Mouse (Mus musculus) CD4-positive, CD25-positive, alpha-beta regulatory T cell, adult 4 months (primary cell): ENCODE measurements around the gene Mknk1. TPM values are rescaled to one million over a fixed set of nuclear protein-coding genes. Genes with fewer than 3 reads are reported as not detected.
A peak's percentile ranks its signal among the peaks of the same experiment; 100 is the strongest.

Experiments
- ATAC-seq: one replicate; pipeline ENCODE4 v1.8.0; 2017
- polyA plus RNA-seq, 2 experiments: library from polyadenylated mRNA; unstranded; fragments of 100-300 nt; shearing (Covaris generic); gene quantifications; one replicate each; pipeline ENCODE4 v1.2.1; 2017

The Mknk1 gene
- polyA plus RNA-seq, result 10 to 100 TPM; 43.4 to 47.5 TPM

GRCm38 (mm10) chr4:115838696-115839641, at the start of gene Mknk1:
Mknk1 (plus strand) TSS chr4:115839198.
- ATAC-seq, result peak; percentile 99

DNA sequence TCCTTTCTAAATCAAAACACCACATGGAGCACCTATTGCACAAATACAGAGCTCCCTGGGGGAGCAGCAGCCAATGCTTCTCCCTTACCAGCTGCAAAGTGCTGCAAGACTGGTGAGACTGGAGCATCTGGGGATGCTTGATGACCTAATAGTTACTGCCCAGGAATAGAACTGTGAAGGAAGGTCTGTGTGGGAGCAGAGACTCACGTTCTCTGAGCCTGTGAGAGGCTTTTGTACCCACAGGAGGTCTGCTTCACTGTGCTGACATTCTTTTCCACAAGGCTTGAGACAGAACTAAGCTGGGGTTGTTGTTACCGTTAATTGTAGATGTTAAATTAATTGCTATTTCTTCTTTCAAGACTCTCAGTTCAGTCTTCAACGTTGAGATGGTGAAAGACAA, 48.1 kb upstream of the Mknk1 start:
- ATAC-seq, result no peak

GRCm38 (mm10) chr4:115795360-115795759, 43.6 kb upstream of the Mknk1 start:
- no peak for ATAC-seq

DNA sequence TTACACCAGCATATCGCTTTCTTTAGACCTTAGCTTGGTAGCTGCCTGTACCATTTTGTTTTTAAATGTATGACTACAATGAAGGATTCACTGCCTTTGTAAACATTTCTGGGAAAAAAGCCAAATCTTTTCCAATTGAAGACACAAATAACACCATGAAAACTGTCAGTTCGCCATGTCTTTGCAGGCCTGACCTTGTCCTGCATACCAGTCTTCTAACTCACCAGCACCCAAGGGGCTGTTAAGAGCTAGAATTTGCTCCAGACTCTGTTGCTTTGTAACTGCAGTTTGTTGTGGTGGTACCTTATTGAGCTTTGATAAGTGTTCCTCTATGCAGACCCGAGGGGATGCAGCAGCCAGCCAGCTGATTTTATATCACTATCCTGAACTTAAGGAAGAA, 39.0 kb upstream of the Mknk1 start:
- no peak for ATAC-seq

- ATAC-seq, result no peak
Measured at GRCm38 (mm10) chr4:115812326-115812725, 26.7 kb upstream of the Mknk1 start.

DNA sequence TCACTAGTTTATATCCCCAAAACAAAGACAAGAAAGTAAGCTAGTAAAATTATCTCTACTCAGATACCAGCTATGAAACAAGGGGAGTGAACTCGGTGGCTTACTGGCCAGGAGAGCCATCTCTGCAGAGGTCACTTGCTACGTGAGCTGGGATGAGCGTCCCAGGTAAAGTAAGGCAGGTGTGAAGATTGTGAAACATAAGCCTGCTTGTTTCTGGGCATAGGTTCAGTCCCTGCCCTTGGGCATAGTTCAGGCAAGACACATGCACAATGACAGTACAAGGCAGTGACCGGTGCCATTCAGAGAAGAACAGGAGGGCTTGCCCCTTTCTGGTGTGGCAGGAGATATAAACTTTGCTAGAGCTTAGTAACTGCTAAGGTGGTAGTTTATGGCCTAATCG, 23.4 kb upstream of the Mknk1 start:
- ATAC-seq, result no peak

- no peak for ATAC-seq
Measured at GRCm38 (mm10) chr4:115820199-115820598, 18.8 kb upstream of the Mknk1 start.

DNA sequence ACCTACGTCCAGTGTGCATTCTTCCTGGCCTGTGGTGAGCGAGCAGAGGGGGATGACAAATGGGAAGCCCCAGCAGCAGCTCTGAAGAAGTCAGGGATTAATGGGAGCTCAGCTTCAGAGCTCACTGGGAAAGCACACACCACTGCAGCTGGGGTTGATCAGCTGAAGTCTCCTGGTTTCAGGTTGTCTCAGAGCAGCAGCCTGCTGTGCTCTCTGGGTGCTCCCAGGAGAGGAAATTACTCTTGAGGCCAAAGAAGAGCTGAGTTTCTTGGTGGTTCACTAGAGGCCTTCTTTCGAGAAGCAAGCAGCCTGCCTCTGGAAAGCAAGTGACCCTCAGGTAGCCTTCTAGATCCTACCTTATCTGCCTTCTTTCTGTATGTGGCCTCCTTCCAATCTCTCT, 18.1 kb upstream of the Mknk1 start:
- no peak for ATAC-seq

DNA sequence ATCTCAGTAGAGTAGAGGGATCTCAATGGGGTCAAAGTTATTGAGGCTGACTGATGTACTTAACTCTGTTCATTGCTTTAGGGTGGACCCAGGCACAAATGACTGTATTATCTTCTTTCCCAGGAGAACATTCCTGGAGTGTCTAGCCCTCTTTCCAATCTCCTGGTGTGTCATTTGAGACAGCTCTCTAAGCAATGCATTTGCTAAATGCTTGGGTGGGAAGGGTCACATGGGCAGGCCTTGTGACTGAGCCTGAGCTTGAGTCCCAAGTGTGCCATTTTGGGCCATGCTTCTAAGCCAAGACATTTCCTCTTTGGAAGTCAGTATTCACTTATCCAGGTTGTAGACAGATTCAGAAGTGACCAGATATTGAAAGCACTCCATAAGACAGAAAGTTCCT, 17.6 kb upstream of the Mknk1 start:
- ATAC-seq, result no peak

GRCm38 (mm10) chr4:115821928-115822327, 17.1 kb upstream of the Mknk1 start:
- ATAC-seq, result no peak

DNA sequence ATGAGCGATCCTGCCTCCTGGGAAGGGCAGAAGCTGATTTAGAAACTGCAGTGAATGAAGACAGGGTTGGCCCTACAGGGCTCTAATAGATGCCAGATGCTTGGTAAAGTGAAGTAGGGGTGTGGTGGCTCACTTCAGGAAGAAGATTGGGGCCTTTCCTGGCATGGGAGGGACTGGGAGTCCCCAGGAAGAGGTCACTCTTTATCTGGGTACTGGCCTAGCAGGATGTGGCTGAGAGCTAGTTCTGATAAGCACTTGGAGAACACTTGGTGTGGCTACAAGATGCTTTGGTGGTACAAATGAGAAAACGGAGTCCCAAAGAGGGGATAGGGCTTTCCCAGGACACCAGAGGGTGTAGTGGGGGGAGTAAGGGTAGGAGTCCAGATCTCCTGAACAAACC, 14.8 kb upstream of the Mknk1 start:
- no peak for ATAC-seq

- no peak for ATAC-seq
Measured at GRCm38 (mm10) chr4:115825271-115825670, 13.7 kb upstream of the Mknk1 start.

DNA sequence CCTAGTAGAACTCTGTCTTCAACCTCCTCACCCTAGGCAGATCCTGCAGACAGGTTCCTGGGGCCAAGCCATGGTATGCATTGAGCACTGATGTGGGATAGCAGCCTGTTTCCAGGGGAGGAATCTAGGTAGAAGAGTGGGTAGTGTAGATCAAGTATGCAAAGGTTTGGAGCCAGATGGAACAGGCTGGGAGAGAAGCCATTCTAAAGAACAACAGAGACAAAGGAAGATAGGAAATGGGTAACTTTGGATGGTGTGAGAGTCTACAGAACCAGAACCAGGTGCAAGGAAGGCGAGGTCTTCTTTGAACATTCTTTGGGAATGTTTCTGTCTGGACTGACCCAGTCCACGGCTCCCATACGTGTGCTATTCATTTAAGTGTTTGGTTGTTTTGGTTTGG, 11.9 kb upstream of the Mknk1 start:
- ATAC-seq, result no peak

DNA sequence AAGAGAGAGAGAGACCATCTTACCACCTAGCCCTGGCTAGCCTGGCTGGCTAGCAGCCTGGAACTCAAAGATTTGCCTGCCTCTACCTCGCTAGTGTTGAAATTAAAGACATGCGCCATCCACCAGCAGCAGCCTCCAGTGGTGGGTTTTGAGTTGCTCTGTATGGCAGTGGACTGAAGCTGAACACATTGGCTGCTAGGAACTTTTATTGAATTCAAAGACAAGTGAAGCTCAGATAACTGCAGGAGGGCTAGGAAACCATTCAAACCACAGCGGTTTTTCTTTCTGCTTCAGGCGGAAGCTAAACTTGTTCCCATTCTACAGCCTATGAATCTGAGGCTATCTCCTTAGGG, 11.5 kb upstream of the Mknk1 start:
- ATAC-seq, result peak; percentile 50

DNA sequence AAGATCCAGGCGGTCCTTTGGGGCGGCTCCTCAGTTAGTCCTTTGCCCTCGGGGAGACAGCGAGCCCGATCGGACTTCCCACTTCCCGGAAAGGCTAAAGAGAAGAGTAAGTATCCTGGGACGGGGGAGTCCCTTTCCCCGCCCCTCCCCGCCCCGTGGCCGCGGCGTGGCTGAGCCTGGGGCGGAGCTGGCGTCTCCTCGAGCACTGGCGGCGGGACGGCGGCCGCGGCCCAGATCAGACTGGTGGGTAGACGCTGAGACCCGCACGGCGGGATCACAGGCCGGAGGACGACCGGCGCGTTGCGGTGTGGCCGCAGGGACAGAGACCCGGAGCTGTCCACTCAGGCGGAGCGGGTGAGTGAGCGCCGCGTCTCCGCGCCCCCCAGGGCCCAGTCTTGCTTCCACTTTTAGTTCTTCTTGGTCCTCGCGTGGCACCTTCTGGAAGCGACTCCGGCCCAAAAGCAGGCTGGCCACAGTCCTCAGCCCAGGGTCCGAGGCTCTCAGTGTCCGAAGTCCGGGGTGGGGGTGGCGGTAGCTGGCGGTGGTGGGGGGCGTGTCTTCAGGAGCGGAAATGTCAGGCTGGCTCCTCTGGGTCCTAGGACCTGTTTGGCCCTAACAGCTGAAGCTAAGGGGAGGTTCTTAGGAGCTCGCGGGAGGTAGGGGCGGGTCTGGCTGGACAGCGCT, 11.0 kb upstream of the Mknk1 start, which contains the start of gene Mob3c:
TSS of gene Mob3c (plus strand) at position 205 of the 684 bp plus-strand sequence.
- ATAC-seq, result peak; percentile 85

GRCm38 (mm10) chr4:115828572-115828902, 10.5 kb upstream of the Mknk1 start:
- no peak for ATAC-seq

DNA sequence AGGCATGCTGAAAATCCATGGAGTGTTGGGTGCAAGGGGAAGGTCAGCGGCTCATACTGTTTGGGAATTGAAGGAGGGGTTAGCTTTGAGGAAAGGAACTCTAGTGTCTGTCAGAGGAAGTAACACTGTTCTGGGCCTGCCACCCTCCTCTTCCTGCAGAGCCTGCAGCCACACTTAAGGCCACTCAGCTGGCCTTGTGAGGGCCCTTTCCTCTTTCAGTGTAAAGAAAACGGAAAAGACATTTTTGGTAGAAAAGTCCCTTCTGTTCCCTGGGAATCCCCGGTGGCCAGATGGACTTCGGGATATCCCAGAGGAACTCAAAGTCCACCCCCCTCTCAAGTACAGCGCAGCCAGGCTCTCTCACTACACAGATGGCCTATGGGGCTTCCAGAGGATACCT, 8.5 kb upstream of the Mknk1 start:
- ATAC-seq, result no peak

DNA sequence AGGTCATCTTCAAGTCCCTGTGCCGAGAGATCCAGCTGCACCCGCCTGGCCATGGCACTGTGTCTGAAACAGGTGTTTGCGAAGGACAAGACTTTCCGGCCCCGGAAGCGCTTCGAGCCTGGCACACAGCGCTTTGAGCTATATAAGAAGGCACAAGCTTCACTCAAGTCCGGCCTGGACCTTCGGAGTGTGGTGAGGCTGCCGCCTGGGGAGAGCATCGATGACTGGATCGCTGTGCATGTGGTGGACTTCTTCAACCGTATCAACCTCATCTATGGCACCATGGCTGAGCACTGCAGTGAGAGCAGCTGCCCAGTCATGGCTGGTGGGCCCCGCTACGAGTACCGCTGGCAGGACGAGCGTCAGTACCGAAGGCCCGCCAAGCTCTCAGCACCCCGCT, 7.8 kb upstream of the Mknk1 start:
- ATAC-seq, result no peak

DNA sequence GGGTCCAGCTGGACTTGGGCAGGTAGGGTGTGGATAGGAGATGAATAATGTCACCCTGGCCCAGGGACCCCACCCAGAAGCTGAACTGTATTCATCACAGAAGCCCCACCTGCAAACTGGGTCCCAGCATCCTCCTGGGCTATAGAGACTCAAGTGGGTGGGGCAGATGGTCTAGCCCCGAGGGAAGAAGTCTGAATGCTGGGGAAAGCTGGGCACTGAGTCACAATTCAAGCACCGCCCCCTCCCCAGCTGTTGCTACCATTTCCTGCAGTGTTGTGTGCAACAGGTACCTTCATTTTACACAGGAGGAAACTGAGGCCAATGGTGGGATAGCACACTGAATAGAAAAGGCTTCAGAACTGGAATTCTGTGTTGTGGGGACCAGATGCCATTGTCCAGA, 7.0 kb upstream of the Mknk1 start:
- ATAC-seq, result no peak

GRCm38 (mm10) chr4:115835576-115835975, 3.4 kb upstream of the Mknk1 start:
- ATAC-seq, result no peak

GRCm38 (mm10) chr4:115838196-115838595, 802 bp upstream of the Mknk1 start:
- ATAC-seq, result no peak

- no peak for ATAC-seq
Measured at GRCm38 (mm10) chr4:115839956-115840355, 958 bp downstream of the Mknk1 start.

GRCm38 (mm10) chr4:115840842-115841241, 1.8 kb downstream of the Mknk1 start:
- ATAC-seq, result no peak

DNA sequence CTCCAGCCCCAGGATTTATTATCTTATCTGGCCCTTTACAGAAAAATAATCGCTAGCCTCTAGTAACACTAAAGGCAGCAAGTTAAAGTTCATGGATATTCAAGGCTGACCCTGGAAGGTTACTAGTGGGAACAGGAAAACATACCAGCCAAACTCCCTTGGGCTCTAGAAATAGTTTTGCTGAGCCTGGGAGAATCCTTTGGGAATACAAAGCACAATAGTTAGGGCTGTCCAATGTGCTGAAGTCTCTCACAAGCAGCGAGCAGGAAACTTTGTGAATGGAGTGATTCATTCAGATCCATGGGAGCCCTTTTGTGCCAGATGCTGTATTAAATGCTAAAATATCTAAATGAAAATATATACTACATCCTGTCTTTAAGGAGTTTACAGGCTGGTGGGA, 7.7 kb downstream of the Mknk1 start:
- no peak for ATAC-seq
